Mouse (Mus musculus) spleen, adult 2 months (tissue): ENCODE measurements around the gene Mknk2.

Source experiments
- CTCF ChIP-seq: fragments of 200-500 bp; IDR thresholded peaks from 2 replicates; pipeline ENCODE4 v1.5.1; 2011; ENCODE audit warnings: mild to moderate bottlenecking, inconsistent platforms; ENCODE audit not compliant: insufficient read depth, insufficient read length, insufficient replicate concordance; ENCODE audit errors: extremely low read depth
- POLR2A ChIP-seq: fragments of 200-500 bp; IDR thresholded peaks from 2 replicates; pipeline ENCODE4 v1.6.1; 2011; ENCODE audit warnings: low read depth, low read length, inconsistent platforms

GRCm38 (mm10) chr10:80680260-80680696 lies 2.4 kb upstream of the Mknk2 start:
- no peak for TF ChIP-seq CTCF
- no peak for TF ChIP-seq POLR2A
